Mouse (Mus musculus): ENCODE measurements around the gene Zbtb11.
"Not testable (repeated sequence)": the region's sequence is repeated elsewhere in the genome, so short reads cannot be mapped to it uniquely, and the experiment has no call there.

Gene Zbtb11

DNA sequence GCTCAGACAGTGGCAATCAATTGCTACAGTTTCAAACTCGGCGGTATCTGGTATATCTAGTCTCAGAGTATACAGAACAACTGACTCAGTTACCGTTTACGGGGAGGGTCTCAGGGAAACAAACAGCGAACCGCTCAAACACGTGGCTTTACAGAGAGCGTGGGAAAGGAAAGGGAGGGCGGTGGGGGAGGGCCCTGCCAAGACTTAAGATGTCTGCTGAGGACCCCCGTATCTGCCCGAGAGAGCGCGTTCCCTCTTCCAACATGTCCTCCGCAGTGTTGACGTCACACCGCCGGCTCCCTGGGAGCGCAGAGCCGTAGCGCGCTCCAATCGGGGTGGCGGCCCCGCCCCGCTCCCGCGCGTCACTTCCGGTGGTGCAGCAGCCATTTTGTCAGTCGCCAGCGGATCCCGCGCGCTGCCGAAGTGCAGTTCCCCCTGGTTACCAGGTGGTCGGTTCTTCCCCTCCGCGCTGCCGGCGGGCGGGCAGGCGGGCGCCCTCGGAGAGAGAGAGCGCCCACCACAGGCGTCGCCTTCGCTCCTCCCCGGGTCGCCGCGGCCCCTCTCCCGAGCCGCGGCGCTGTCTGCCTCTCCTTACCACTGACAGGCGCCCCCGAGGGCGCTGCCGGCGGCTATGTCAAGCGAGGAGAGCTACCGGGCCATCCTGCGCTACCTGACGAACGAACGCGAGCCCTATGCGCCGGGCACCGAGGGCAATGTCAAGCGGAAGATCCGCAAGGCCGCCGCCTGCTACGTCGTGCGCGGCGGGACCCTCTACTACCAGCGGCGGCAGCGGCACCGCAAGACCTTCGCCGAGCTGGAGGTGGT lies at the start of gene Zbtb11:
Zbtb11 (plus strand) TSS at position 453 of the 825 bp plus-strand sequence.
- peak; percentile 97 for DNase-seq (ENCODE audit: low spot score)

GRCm38 (mm10) chr16:55924010-55924409 lies 49.7 kb upstream of the Zbtb11 start:
- DNase-seq (ENCODE audit: low spot score), result no peak

GRCm38 (mm10) chr16:55933681-55934343 lies 39.9 kb upstream of the Zbtb11 start:
- DNase-seq (ENCODE audit: low spot score), result no peak

GRCm38 (mm10) chr16:55934453-55935037 lies 39.1 kb upstream of the Zbtb11 start, which contains the start of gene Cep97:
Cep97 (minus strand) TSS chr16:55934855.
- peak; percentile 64 for DNase-seq (ENCODE audit: low spot score)

DNA sequence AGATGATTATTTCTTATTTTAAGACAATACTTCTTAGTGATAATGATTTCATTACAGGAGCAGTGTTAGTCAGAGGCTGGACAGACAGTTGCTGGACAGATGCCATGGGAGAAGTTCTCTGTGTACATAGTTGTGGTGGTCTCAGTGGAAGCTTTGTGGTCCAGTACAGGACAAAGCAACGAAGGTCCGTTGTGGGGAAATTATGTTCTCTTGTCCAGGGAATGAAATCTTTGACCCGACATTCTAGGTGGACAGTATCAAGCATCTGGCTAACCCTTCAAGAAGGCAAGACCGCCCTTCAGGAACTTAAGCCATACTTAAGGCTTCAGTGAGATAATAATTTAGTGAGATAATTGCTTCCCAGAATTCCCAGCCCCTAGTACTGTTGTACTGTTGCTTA lies 34.9 kb upstream of the Zbtb11 start:
- no peak for DNase-seq (ENCODE audit: low spot score)

GRCm38 (mm10) chr16:55939703-55940102 lies 34.0 kb upstream of the Zbtb11 start:
- DNase-seq (ENCODE audit: low spot score), result no peak

- DNase-seq (ENCODE audit: low spot score), result no peak
Measured at GRCm38 (mm10) chr16:55940781-55941180, 32.9 kb upstream of the Zbtb11 start.

DNA sequence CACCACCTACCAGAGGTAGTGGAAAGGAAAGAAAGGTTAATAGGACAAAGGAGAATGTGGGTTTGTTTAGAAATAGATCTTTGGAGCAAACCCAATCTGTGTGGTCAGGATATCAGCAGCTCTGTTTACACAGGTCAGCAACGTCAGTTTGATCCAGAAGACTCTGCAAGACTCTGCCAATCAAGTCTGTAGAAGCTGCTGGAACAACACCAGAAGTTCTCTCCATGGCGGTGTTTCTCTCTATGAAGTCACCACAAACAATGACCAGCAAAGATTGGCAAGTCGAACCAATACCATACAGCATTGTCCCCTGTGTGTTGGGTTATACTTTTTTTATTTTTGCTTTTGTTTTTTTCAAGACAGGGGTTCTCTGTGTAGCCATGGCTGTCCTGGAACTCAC lies 26.4 kb upstream of the Zbtb11 start:
- DNase-seq (ENCODE audit: low spot score), result no peak

DNA sequence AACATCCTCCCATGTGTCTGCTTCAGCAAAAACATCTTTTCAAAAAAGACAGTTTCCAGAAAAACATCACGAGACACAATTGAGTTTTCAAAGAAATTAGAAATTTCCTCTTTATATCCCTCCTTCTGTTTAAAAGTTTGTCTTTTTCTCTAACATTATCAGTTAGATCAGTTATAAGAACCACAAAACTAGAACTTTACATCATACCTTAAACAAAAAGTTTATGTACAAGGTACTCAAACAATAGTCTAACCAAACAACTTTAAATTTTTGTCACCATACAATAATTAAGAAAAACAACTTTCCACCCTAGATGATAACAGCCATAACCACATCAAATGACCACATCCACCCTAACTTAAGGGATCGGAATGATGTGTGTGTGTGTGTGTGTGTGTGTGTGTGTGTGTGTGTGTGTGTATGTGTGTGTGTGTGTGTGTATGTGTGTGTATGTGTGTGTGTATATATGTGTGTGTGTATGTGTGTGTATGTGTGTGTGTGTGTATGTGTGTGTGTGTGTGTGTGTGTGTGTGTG lies 25.7 kb upstream of the Zbtb11 start:
- not testable (repeated sequence) for DNase-seq (ENCODE audit: low spot score)

- no peak for DNase-seq (ENCODE audit: low spot score)
Measured at GRCm38 (mm10) chr16:55948963-55949362, 24.7 kb upstream of the Zbtb11 start.

- no peak for DNase-seq (ENCODE audit: low spot score)
Measured at GRCm38 (mm10) chr16:55950462-55950861, 23.2 kb upstream of the Zbtb11 start.

GRCm38 (mm10) chr16:55950946-55951678 lies 22.6 kb upstream of the Zbtb11 start:
- peak; percentile 36 for DNase-seq (ENCODE audit: low spot score)

GRCm38 (mm10) chr16:55951679-55952327 lies 21.9 kb upstream of the Zbtb11 start:
- DNase-seq (ENCODE audit: low spot score), result no peak

- DNase-seq (ENCODE audit: low spot score), result no peak
Measured at GRCm38 (mm10) chr16:55952771-55953170, 20.9 kb upstream of the Zbtb11 start.

DNA sequence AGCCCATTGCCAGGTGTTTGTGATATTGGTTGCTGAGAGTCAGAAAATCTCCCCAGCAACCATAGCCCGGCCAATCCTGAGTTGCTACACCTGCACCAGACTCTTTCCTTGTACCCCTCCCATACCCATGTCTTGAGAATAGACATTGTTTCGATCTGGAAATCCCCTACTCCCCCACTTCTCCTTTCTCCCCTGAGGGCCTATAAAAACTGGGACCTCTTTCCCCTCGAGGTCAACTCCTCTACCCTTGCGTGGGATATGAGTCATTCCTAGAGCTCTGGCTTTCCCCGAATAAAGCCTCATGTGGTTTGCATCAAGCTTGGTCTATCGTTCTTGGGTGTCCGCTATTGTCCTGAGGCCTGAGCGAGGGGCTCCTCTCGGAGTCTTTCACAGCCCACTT lies 19.5 kb upstream of the Zbtb11 start:
- not testable (repeated sequence) for DNase-seq (ENCODE audit: low spot score)

DNA sequence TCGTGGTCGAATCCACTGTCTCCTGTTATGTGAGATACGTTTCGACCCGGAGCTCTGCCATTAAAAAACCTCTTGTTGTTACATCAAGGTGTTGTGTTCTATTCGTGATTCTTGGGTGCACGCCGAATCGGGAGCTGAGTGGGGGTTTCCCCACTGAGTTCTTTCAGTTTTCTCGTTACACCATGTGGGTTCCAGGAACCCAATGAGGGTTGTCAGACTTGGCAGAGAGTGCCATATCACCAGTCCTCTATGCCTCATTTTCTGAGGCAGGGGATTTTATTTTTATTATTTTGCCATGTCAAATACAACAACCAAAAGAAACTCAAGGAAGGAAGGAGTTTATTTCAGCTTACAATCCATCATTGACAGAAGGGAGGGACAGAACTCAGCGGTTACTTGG lies 10.6 kb upstream of the Zbtb11 start:
- DNase-seq (ENCODE audit: low spot score), result not testable (repeated sequence)

- DNase-seq (ENCODE audit: low spot score), result no peak
Measured at GRCm38 (mm10) chr16:55964126-55964949, 9.3 kb upstream of the Zbtb11 start.

GRCm38 (mm10) chr16:55966212-55966871 lies 7.3 kb upstream of the Zbtb11 start, which contains the start of gene Rpl24:
Rpl24 (plus strand) TSS chr16:55966275.
- DNase-seq (ENCODE audit: low spot score), result peak; percentile 85

GRCm38 (mm10) chr16:55967221-55967620 lies 6.5 kb upstream of the Zbtb11 start:
- DNase-seq (ENCODE audit: low spot score), result no peak

DNA sequence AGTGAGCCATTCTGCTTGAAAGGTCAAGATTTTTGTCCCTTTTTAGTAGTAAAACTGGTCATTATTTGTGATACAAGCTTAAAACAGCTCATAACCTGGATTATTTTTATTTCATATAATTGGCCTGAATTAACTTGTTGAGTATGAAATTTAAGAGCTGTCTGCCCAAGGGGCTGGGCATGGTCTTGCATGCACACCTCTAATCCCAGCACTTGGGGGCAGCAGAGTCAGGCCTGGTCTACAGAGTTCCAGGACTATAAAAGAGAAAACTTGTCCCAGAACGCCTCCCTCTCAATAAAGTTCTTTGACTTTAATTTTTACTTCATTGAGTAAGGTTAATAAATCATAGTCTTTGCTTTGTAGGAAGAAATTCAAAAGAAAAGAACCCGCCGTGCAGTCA lies 4.5 kb upstream of the Zbtb11 start:
- no peak for DNase-seq (ENCODE audit: low spot score)
